Mouse (Mus musculus): ENCODE measurements around the gene Gnptg.

DNA sequence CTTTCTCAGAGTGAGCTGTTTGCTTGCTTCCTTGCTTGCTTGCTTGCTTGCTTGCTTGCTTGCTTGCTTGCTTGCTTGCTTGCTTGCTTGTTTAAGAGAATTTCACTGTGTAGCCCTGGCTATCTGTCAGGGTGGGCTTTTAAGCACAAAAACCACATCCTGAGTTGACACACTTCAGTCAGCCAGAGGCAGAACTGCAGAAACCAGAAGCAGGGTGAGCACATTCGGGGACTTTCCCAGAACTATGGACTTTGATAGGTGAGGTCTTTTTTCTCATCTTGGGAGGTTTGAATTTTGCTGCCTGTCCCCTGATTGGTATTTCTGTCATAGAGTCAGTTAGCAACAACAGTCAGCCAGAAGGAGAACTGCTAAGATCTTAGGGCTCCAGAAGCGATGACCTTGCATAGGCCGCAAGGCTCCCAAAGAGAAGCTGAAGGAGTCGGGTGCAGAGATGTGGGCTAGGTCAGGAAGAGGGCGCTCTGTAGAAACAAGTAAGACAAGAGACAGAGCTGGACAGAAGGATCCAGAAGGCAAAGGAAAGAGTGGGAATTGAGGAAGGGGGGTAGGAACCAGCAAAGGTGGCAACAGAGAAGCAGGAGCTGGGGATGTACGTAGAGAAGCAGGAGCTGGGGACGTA lies 15.2 kb downstream of the Gnptg start:
- no peak for TF ChIP-seq CTCF (conservative IDR thresholded peaks at IDR 0.05; ENCODE audit: insufficient read depth, insufficient read length, low read depth, low read length)
- TF ChIP-seq POLR2A (IDR thresholded peaks at IDR 0.05; ENCODE audit: low read depth, low read length): no peak
